Mouse (Mus musculus): ENCODE results near the gene Chst15. TPM values are rescaled to one million over a fixed set of nuclear protein-coding genes. Genes with fewer than 3 reads are reported as not detected.

Chst15 gene
- polyA plus RNA-seq, 1 experiment from 2014 or later = 18.3 TPM

- 15% methylated on average over 7 of the region's 7 CpGs for WGBS
- H3K27ac ChIP-seq (ENCODE audit: low read depth) = no peak overlapping the region
- no peaks in the 10 kb centered on the region for H3K36me3 ChIP-seq (ENCODE audit: insufficient read depth)
- H3K4me2 ChIP-seq = no peak overlapping the region
- DNase-seq = no peak
- ATAC-seq (ENCODE audit: insufficient read depth) = no peak
- H3K9me3 ChIP-seq (ENCODE audit: low read depth, low read length) = no peaks in the 10 kb centered on the region
- no peak overlapping the region for H3K4me3 ChIP-seq (ENCODE audit: low read depth, low read length)
- no peak for TF ChIP-seq CTCF (IDR thresholded peaks at IDR 0.05; ENCODE audit: low read depth)
- no peaks in the 10 kb centered on the region for H3K4me1 ChIP-seq (ENCODE audit: insufficient read depth)
- H3K9ac ChIP-seq = no peak overlapping the region
- H3K27me3 ChIP-seq (ENCODE audit: insufficient read depth, low read length) = no peaks in the 10 kb centered on the region
Measured at GRCm38 (mm10) chr7:132197817-132198475, 119.1 kb downstream of the Chst15 start.

- no peak for DNase-seq
- WGBS = 79% methylated on average over 1 of the region's 1 CpGs
- no peak for TF ChIP-seq CTCF (IDR thresholded peaks at IDR 0.05; ENCODE audit: low read depth)
- no peak for ATAC-seq (ENCODE audit: insufficient read depth)
- no peak overlapping the region for H3K9ac ChIP-seq
- H3K27ac ChIP-seq (ENCODE audit: low read depth) = no peak overlapping the region
- no peaks in the 10 kb centered on the region for H3K4me1 ChIP-seq (ENCODE audit: insufficient read depth)
- no peaks in the 10 kb centered on the region for H3K27me3 ChIP-seq (ENCODE audit: insufficient read depth, low read length)
- no peaks in the 10 kb centered on the region for H3K36me3 ChIP-seq (ENCODE audit: insufficient read depth)
- H3K9me3 ChIP-seq (ENCODE audit: low read depth, low read length) = no peaks in the 10 kb centered on the region
- H3K4me2 ChIP-seq = no peak overlapping the region
- no peak overlapping the region for H3K4me3 ChIP-seq (ENCODE audit: low read depth, low read length)
Measured at GRCm38 (mm10) chr7:132196581-132196980, 120.4 kb downstream of the Chst15 start.

- DNase-seq (no peak), ATAC-seq (ENCODE audit: insufficient read depth) (no peak)
- no peaks in the 10 kb centered on the region for H3K27me3 ChIP-seq (ENCODE audit: insufficient read depth, low read length)
- no peak overlapping the region for H3K4me3 ChIP-seq (ENCODE audit: low read depth, low read length)
- no peaks in the 10 kb centered on the region for H3K9me3 ChIP-seq (ENCODE audit: low read depth, low read length)
- no peak overlapping the region for H3K27ac ChIP-seq (ENCODE audit: low read depth)
- no peak for TF ChIP-seq CTCF (IDR thresholded peaks at IDR 0.05; ENCODE audit: low read depth)
- H3K9ac ChIP-seq = no peak overlapping the region
- 100% methylated on average over 2 of the region's 2 CpGs for WGBS
- H3K36me3 ChIP-seq (ENCODE audit: insufficient read depth) = no peaks in the 10 kb centered on the region
- H3K4me1 ChIP-seq (ENCODE audit: insufficient read depth) = no peaks in the 10 kb centered on the region; the same call in 1 of the 2 replicates
- no peak overlapping the region for H3K4me2 ChIP-seq
Measured at GRCm38 (mm10) chr7:132193606-132194005, 123.4 kb downstream of the Chst15 start.

GRCm38 (mm10) chr7:132187456-132187855 lies 129.6 kb downstream of the Chst15 start:
- no peak overlapping the region for H3K27ac ChIP-seq (ENCODE audit: low read depth)
- no peak for TF ChIP-seq CTCF (IDR thresholded peaks at IDR 0.05; ENCODE audit: low read depth)
- DNase-seq (no peak), ATAC-seq (ENCODE audit: insufficient read depth) (no peak)
- no peak overlapping the region for H3K4me3 ChIP-seq (ENCODE audit: low read depth, low read length)
- H3K9me3 ChIP-seq (ENCODE audit: low read depth, low read length) = no peaks in the 10 kb centered on the region
- no peaks in the 10 kb centered on the region; the same call in 1 of the 2 replicates for H3K4me1 ChIP-seq (ENCODE audit: insufficient read depth)
- WGBS = 51% methylated on average over 3 of the region's 3 CpGs
- H3K4me2 ChIP-seq = no peak overlapping the region
- no peak overlapping the region for H3K9ac ChIP-seq
- no peaks in the 10 kb centered on the region for H3K27me3 ChIP-seq (ENCODE audit: insufficient read depth, low read length)
- no peaks in the 10 kb centered on the region for H3K36me3 ChIP-seq (ENCODE audit: insufficient read depth)

Other genes with a start within 250 kb of the Chst15 start
- 0.50 and 0.54 TPM in 2 replicates for gene Cpxm2, start 162.5 kb downstream of the Chst15 start, polyA plus RNA-seq (2014; fragmentation: Nextera tagmentation; extraction: Ambion mirVana)